Mouse (Mus musculus) cortical plate, adult 2 months (tissue): ENCODE results near the gene Tbc1d4. TPM values are rescaled to one million over a fixed set of nuclear protein-coding genes. Genes with fewer than 3 reads are reported as not detected.

ENCODE experiments used
- H3K27ac ChIP-seq: fragments of 200-500 bp; 2 replicates; pipeline ENCODE4 v1.5.1; 2012; ENCODE audit warnings: low read length, control low read depth, inconsistent platforms; ENCODE audit not compliant: insufficient read depth
- H3K4me1 ChIP-seq: fragments of 200-500 bp; 2 replicates; pipeline ENCODE4 v1.6.1; 2011; ENCODE audit warnings: low read length; ENCODE audit not compliant: control insufficient read depth, insufficient read depth
- H3K4me3 ChIP-seq: fragments of 200-500 bp; 2 replicates; pipeline ENCODE4 v1.5.1; 2011; ENCODE audit warnings: mild to moderate bottlenecking, low read length, control low read depth; ENCODE audit not compliant: insufficient read depth
- CTCF ChIP-seq: fragments of 200-500 bp; IDR thresholded peaks from 2 replicates; pipeline ENCODE4 v1.5.1; 2011; ENCODE audit warnings: mild to moderate bottlenecking, control low read depth, low read length; ENCODE audit not compliant: insufficient read depth; ENCODE audit errors: extremely low read depth
- POLR2A ChIP-seq: fragments of 200-500 bp; IDR thresholded peaks from 2 replicates; pipeline ENCODE4 v1.6.1; 2011; ENCODE audit warnings: mild to moderate bottlenecking, low read length, control low read depth; ENCODE audit not compliant: insufficient read depth; ENCODE audit errors: extremely low read depth
- polyA plus RNA-seq: library from polyadenylated mRNA; depleted of rRNA; stranded (reverse); fragments of >200 nt; gene quantifications from 2 replicates; pipeline ENCODE4 v1.2.3, GENCODE M21; 2012; rRNA removed

Gene Tbc1d4
- polyA plus RNA-seq, 1 experiment = 6.5 TPM

DNA sequence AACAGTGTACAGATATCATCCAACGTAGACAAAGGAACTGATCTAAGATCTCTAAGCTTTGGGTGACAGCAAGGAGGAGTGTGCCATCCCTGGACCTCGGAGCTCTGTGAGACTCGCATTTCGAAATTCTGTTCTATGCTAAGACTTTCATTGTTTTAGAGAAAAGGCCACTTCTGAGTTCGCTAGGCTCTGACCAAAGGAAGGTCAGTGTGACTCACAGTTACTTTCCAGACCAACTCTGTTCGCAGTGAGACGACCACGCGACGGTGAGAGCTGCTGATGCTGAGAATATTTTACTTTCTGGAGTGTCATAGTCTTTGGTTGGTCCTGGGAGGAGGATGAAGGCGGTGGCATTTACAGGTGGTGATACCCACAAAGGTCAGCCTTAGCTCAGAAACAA, 142.5 kb downstream of the Tbc1d4 start:
- no peak overlapping the region for H3K27ac ChIP-seq
- TF ChIP-seq CTCF (no peak), POLR2A (no peak)
- no peaks in the 10 kb centered on the region for H3K4me1 ChIP-seq
- H3K4me3 ChIP-seq = no peak overlapping the region

DNA sequence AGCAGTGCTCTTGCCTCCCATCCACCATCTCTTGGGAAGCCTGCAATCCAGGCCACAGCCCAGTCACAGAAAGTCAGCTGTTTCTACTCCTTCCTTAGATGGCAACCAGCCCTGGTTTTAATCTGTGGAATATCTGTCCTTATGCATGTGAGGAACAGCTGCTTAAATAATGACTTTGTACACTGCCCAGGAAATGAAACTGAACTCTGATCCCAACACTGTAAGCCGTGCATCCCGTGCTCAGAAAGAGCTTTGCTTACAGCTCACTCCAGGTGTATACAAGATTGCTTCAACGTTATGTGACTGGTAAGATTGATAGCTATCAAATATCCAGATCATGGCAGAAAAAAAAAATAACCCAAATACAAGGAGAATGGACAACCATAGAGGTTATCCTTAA, 143.1 kb downstream of the Tbc1d4 start:
- no peaks in the 10 kb centered on the region for H3K4me1 ChIP-seq
- H3K27ac ChIP-seq = no peak overlapping the region
- no peak overlapping the region for H3K4me3 ChIP-seq
- no peak for TF ChIP-seq POLR2A
- TF ChIP-seq CTCF = no peak

GRCm38 (mm10) chr14:101460768-101461167, 148.2 kb downstream of the Tbc1d4 start:
- Histone ChIP-seq H3K27ac (no peak overlapping the region), H3K4me1 (no peaks in the 10 kb centered on the region), H3K4me3 (no peak overlapping the region)
- no peak for TF ChIP-seq POLR2A
- peak; percentile 53 for TF ChIP-seq CTCF

DNA sequence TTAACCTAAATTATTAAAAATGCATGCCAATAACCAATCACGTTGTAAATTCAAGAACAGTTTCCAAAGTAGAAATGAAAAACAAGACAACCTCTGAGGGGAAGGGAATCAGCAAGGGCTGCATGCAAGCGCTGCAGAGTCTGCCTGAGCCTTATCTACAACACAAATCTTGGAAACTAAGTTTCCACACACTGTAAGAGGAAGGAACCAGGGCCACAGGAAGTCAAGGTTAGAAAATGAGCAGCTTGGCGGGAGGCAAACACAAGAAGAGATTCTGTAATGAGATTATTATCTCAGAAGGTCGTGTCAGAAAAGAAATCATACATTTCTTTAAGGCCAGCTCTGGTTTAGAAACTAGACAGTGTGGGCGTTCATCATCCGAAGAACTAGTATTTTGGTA, 156.1 kb downstream of the Tbc1d4 start:
- Histone ChIP-seq H3K4me1 (no peaks in the 10 kb centered on the region), H3K27ac (no peak overlapping the region), H3K4me3 (no peak overlapping the region)
- no peak for TF ChIP-seq POLR2A
- TF ChIP-seq CTCF = no peak

DNA sequence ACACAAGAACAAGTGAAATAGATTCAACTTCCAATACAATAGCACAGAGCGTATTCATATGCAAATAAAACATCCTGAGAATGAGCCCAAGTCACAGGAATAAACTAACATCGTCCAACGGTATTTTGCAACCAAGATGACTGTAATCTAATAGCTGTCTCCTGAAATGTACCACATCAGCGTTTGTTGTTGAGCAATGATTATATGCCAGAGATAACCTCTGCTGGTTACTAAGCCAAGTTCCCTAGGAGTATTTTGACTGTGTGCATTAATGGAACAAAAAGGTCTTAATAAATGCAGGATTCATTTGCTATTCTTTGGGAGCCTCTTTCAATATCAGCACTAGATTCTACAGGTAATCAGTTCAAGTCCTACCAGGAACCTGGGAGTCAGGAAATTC, 161.1 kb downstream of the Tbc1d4 start:
- Histone ChIP-seq H3K27ac (no peak overlapping the region), H3K4me1 (no peaks in the 10 kb centered on the region), H3K4me3 (no peak overlapping the region)
- TF ChIP-seq POLR2A = no peak
- no peak for TF ChIP-seq CTCF

- TF ChIP-seq CTCF = no peak
- H3K27ac ChIP-seq = no peak overlapping the region
- no peak overlapping the region for H3K4me3 ChIP-seq
- no peaks in the 10 kb centered on the region for H3K4me1 ChIP-seq
Observed at GRCm38 (mm10) chr14:101445205-101445604, 163.8 kb downstream of the Tbc1d4 start.

- H3K4me3 ChIP-seq = no peak overlapping the region
- H3K27ac ChIP-seq = no peak overlapping the region
- H3K4me1 ChIP-seq = no peaks in the 10 kb centered on the region
- TF ChIP-seq POLR2A = no peak
- no peak for TF ChIP-seq CTCF
Observed at GRCm38 (mm10) chr14:101437925-101438324, 171.1 kb downstream of the Tbc1d4 start.

DNA sequence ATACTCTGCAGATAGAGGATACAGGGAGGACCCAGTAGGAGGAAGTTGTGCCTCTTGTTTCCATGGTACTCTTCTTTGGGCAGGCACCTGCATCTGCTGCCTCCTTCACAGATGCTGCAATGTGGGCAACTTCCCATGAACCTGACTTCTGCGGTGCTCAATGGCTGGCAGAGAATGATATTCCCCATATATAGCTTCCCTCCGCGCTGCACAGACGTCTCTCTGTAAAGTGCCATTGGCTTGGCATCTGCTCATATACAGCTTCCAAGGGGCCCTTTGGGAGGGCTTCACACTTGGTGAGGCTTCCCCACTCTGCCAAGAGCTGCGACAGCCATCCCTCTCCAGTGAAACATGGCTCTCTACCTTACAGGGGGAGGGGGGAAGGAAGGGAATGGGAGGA, 178.5 kb downstream of the Tbc1d4 start:
- Histone ChIP-seq H3K4me3 (no peak overlapping the region), H3K4me1 (no peaks in the 10 kb centered on the region), H3K27ac (no peak overlapping the region)
- TF ChIP-seq POLR2A = no peak
- TF ChIP-seq CTCF = no peak

- no peaks in the 10 kb centered on the region for H3K4me1 ChIP-seq
- TF ChIP-seq POLR2A = no peak
- TF ChIP-seq CTCF = peak; percentile 48; the same call in 1 of the 2 replicates
- no peak overlapping the region for H3K4me3 ChIP-seq
- H3K27ac ChIP-seq = no peak overlapping the region
Observed at GRCm38 (mm10) chr14:101428805-101429516, 180.0 kb downstream of the Tbc1d4 start.

DNA sequence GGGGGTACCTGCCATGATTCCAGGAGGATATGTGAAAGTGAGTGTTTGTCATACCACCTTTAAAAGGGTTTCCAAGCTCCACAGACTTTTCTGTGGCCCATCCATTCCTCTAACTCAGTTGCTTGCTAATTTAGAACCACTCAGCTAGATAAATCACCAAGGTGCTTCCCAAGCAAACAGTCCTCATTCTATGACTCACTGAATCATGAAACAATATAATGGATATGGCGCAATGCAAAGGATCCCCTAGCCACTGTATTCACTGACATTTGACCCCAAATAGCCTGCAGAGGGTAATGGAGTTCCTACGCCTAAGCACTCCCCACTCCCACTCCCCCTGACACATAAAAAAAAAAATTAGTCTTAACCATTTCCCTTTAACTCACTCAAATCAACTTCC, 191.3 kb downstream of the Tbc1d4 start:
- no peaks in the 10 kb centered on the region for H3K4me1 ChIP-seq
- no peak overlapping the region for H3K4me3 ChIP-seq
- TF ChIP-seq CTCF (no peak), POLR2A (no peak)
- H3K27ac ChIP-seq = no peak overlapping the region

Other genes starting within 250 kb of the Tbc1d4 start
- gene Commd6, start 31.5 kb upstream of the Tbc1d4 start, polyA plus RNA-seq = 52.2 and 64.5 TPM in 2 replicates
- 51.4 and 52.3 TPM in 2 replicates for gene Uchl3, start 44.8 kb upstream of the Tbc1d4 start, polyA plus RNA-seq
- 0.35 TPM in 1 of 2 replicates, not detected in the other for gene Gm9922, start 120.6 kb upstream of the Tbc1d4 start, polyA plus RNA-seq
- 30.9 and 33.7 TPM in 2 replicates for gene Lmo7, start 120.8 kb upstream of the Tbc1d4 start, polyA plus RNA-seq